Mouse (Mus musculus) ZHBTc4 (cell line): ENCODE measurements around the gene Prss23.
A peak's percentile ranks its signal among the peaks of the same experiment; 100 is the strongest.

Source experiments
- DNase-seq: peaks from one replicate; pipeline ENCODE4 v3.0.0-alpha.2; 2011; ENCODE audit warnings: low read depth, low spot score

The Prss23 gene

GRCm38 (mm10) chr7:89526731-89527429, at the start of gene Prss23:
Prss23 (minus strand) TSS chr7:89527187.
- DNase-seq, result peak; percentile 11

- DNase-seq, result no peak
Measured at GRCm38 (mm10) chr7:89576127-89576526, 49.1 kb upstream of the Prss23 start.

- no peak for DNase-seq
Measured at GRCm38 (mm10) chr7:89564569-89564968, 37.6 kb upstream of the Prss23 start.

GRCm38 (mm10) chr7:89563501-89563900, 36.5 kb upstream of the Prss23 start:
- no peak for DNase-seq

GRCm38 (mm10) chr7:89562140-89562539, 35.2 kb upstream of the Prss23 start:
- DNase-seq, result no peak

GRCm38 (mm10) chr7:89560939-89561338, 34.0 kb upstream of the Prss23 start:
- DNase-seq, result peak; percentile 18

- no peak for DNase-seq
Measured at GRCm38 (mm10) chr7:89559633-89560032, 32.6 kb upstream of the Prss23 start.

GRCm38 (mm10) chr7:89559105-89559504, 32.1 kb upstream of the Prss23 start:
- no peak for DNase-seq

- DNase-seq, result peak; percentile 2
Measured at GRCm38 (mm10) chr7:89558446-89559039, 31.6 kb upstream of the Prss23 start.

- no peak for DNase-seq
Measured at GRCm38 (mm10) chr7:89557056-89557455, 30.1 kb upstream of the Prss23 start.

- no peak for DNase-seq
Measured at GRCm38 (mm10) chr7:89556652-89557051, 29.7 kb upstream of the Prss23 start.

GRCm38 (mm10) chr7:89555170-89555569, 28.2 kb upstream of the Prss23 start:
- DNase-seq, result no peak

GRCm38 (mm10) chr7:89554068-89554467, 27.1 kb upstream of the Prss23 start:
- DNase-seq, result no peak

GRCm38 (mm10) chr7:89540976-89541375, 14.0 kb upstream of the Prss23 start:
- no peak for DNase-seq

- DNase-seq, result no peak
Measured at GRCm38 (mm10) chr7:89539391-89539790, 12.4 kb upstream of the Prss23 start.

- no peak for DNase-seq
Measured at GRCm38 (mm10) chr7:89527430-89527856, 456 bp upstream of the Prss23 start.

GRCm38 (mm10) chr7:89523816-89524215, 3.2 kb downstream of the Prss23 start:
- DNase-seq, result no peak

- DNase-seq, result no peak
Measured at GRCm38 (mm10) chr7:89522170-89522569, 4.8 kb downstream of the Prss23 start.

- DNase-seq, result peak; percentile 68
Measured at GRCm38 (mm10) chr7:89517460-89518390, 9.3 kb downstream of the Prss23 start.

- peak; percentile 45 for DNase-seq
Measured at GRCm38 (mm10) chr7:89516551-89517459, 10.2 kb downstream of the Prss23 start.

GRCm38 (mm10) chr7:89511921-89512514, 15.0 kb downstream of the Prss23 start:
- DNase-seq, result no peak
